Mouse (Mus musculus) stomach, embryonic 14.5 days (tissue): Measurements from ENCODE around the gene Parpbp. TPM values are rescaled to one million over a fixed set of nuclear protein-coding genes. Genes with fewer than 3 reads are reported as not detected.
A peak's percentile ranks its signal among the peaks of the same experiment; 100 is the strongest.

ENCODE experiments used
- ATAC-seq: fragments of 200-750 bp; cut with Nextera tagmentation; 2 replicates; pipeline ENCODE4 v1.8.0; 2017; ENCODE audit warnings: low read depth, moderate TSS enrichment; ENCODE audit not compliant: insufficient number of reproducible peaks, insufficient read depth, low FRiP score
- H3K27ac ChIP-seq: fragments of 300-500 bp; sonication (generic); 2 replicates; pipeline ENCODE4 v1.5.1; 2014; ENCODE audit warnings: mild to moderate bottlenecking, low read length, moderate library complexity, mixed read lengths
- H3K27me3 ChIP-seq: fragments of 300-500 bp; sonication (generic); 2 replicates; pipeline ENCODE4 v1.6.1; 2014; ENCODE audit warnings: low read length, control low read depth, mixed read lengths; ENCODE audit not compliant: control insufficient read depth, insufficient read depth
- H3K36me3 ChIP-seq: fragments of 300-500 bp; sonication (generic); 2 replicates; pipeline ENCODE4 v1.6.1; 2014; ENCODE audit warnings: mild to moderate bottlenecking, control low read depth, low read length, moderate library complexity, mixed read lengths; ENCODE audit not compliant: control insufficient read depth, insufficient read depth
- H3K4me1 ChIP-seq: fragments of 300-500 bp; sonication (generic); 2 replicates; pipeline ENCODE4 v1.6.1; 2014; ENCODE audit warnings: low read length, control low read depth, mixed read lengths; ENCODE audit not compliant: control insufficient read depth, insufficient read depth
- H3K4me2 ChIP-seq: fragments of 300-500 bp; sonication (generic); replicated peaks from 2 replicates; pipeline ENCODE4 v1.6.1; 2014; ENCODE audit warnings: low read depth, low read length, control low read depth
- H3K4me3 ChIP-seq: fragments of 300-500 bp; sonication (generic); 2 replicates; pipeline ENCODE4 v1.5.1; 2014; ENCODE audit warnings: low read depth, low read length, control low read depth
- H3K9ac ChIP-seq: fragments of 300-500 bp; sonication (generic); replicated peaks from 2 replicates; pipeline ENCODE4 v1.6.1; 2014; ENCODE audit warnings: low read depth, mild to moderate bottlenecking, control low read depth, low read length, moderate library complexity, mixed read lengths
- H3K9me3 ChIP-seq: fragments of 300-500 bp; sonication (generic); 2 replicates; pipeline ENCODE4 v1.6.1; 2016; ENCODE audit warnings: low read depth, low read length, control low read depth; ENCODE audit not compliant: control insufficient read depth
- WGBS: fragments of 180-500 bp; shearing (Covaris S2); extraction: QIAGEN DNeasy Blood & Tissue Kit; methylation state at CpG from one replicate; pipeline ENCODE4 v1.1.7; 2014; 5-methylcytosine and 5-hydroxymethylcytosine counted together
- polyA plus RNA-seq: library from polyadenylated mRNA; unstranded; fragments of >200 nt; fragmentation: Nextera tagmentation; extraction: Ambion mirVana; gene quantifications from 2 replicates; pipeline ENCODE4 v1.2.1, GENCODE M21; 2014

Parpbp gene
- polyA plus RNA-seq = 11.6 and 15.8 TPM in 2 replicates

DNA sequence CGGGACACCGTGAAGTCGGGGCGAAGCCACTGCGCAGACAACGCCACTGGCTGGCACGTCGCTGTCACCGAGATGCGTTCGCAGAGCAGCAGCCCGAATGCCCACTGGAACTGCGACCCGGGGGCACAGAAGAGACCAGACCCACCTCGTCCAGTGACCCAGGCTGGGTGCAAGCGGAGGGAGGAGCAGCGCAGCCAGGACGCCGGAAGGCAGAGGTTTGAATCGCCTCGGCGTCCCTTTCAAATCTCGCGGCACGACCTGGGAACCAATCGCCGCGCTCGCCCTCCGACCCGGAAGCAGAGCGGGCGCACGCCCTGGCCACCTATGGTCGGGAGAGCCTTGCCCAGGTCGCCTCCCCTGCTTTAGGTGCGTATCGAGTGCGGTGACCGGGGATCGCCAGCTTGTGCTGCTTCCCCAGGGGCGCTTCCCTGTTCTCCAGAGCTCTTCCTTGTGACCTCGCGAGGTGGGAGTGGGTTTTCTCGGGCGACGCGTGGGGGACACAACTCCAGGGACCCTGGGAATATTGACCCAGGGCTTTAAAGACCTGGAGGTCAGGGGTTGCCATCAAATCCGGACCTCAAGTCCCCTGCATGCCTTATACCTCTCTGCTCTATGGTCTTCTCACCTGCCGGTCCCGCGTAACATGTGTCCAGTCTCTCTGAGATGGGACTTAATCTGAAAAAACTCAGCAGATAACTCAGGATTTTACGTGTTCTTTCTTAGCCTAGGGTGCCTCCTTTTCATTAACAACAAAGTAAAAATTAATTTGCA lies at the start of gene Parpbp, which contains the start of gene Nup37:
Gene Parpbp (minus strand): TSS at position 235 of the 771 bp plus-strand sequence.
Gene Nup37 (plus strand): TSS at position 286 of the 771 bp plus-strand sequence.
- H3K27me3 ChIP-seq = no peaks in the 10 kb centered on the region
- peak within 1 kb of the TSS; percentile 79 for H3K4me2 ChIP-seq
- no peaks in the 10 kb centered on the region for H3K9me3 ChIP-seq
- 1% methylated on average over 53 of the region's 53 CpGs for WGBS
- ATAC-seq = peak; percentile 96
- H3K36me3 ChIP-seq = peaks cover 11% of the 10 kb centered on the region; the same call in 1 of the 2 replicates
- H3K9ac ChIP-seq = peak within 1 kb of the TSS; percentile 62
- H3K4me3 ChIP-seq = peak within 1 kb of the TSS; percentile 58
- peaks cover 8% of the 10 kb centered on the region; the same call in 1 of the 2 replicates for H3K4me1 ChIP-seq
- H3K27ac ChIP-seq = 0 out of 2 replicates have a peak within 1 kb of the TSS, but pooled peaks have one; percentile 17

GRCm38 (mm10) chr10:88167438-88168077 lies 20.8 kb upstream of the Parpbp start:
- Histone ChIP-seq H3K4me3 (no peak overlapping the region), H3K4me2 (no peak overlapping the region), H3K4me1 (no peaks in the 10 kb centered on the region), H3K36me3 (peaks cover 5% of the 10 kb centered on the region; the same call in 1 of the 2 replicates), H3K27me3 (no peaks in the 10 kb centered on the region), H3K9ac (no peak overlapping the region), H3K27ac (no peak overlapping the region), H3K9me3 (peaks cover 2% of the 10 kb centered on the region; the same call in 1 of the 2 replicates)
- no peak for ATAC-seq
- 78% methylated on average over 7 of the region's 7 CpGs for WGBS

DNA sequence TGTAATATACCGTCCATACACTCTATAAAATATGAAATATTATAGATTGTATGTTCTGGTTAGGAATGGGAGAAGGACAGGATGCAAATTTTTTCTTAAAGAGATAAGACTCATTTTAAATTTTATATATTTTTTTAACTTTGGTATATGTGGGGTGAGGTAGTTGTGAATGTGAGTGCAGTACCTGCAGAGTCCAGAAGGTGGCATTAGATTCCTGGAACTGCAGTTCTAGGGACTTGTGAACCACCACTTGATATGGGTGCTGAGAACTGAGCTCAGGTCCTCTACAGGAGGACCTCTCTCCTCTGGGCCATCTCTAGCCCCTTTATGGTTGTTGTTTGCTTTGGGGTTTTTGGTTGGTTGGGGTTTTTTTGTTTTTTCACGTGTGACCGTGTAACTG lies 19.4 kb upstream of the Parpbp start:
- peaks cover 12% of the 10 kb centered on the region; the same call in 1 of the 2 replicates for H3K36me3 ChIP-seq
- no peaks in the 10 kb centered on the region for H3K4me1 ChIP-seq
- 86% methylated on average over 3 of the region's 3 CpGs for WGBS
- H3K9ac ChIP-seq = no peak overlapping the region
- ATAC-seq = no peak
- no peak overlapping the region for H3K4me3 ChIP-seq
- no peaks in the 10 kb centered on the region for H3K27me3 ChIP-seq
- H3K9me3 ChIP-seq = peaks cover 2% of the 10 kb centered on the region; the same call in 1 of the 2 replicates
- H3K4me2 ChIP-seq = no peak overlapping the region
- H3K27ac ChIP-seq = no peak overlapping the region

DNA sequence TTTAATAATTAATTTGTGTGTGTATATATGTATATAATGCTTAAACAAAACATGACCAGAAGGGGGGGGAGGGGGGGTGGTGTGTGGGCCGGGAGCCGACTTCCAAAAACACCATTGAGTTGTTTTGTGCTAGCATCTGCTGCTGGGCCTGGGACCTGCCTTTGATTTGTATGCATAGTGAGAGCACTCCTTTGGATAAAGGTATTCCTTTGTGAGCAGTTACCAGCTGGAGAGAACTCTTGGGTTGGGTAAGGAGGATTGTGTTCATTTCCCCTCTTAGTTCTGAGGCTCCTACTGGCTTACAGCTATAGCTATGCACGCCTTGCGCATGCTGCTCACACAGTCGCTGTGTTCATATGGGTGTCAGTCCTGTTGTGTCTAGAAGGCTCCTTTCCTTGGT lies 15.9 kb upstream of the Parpbp start:
- ATAC-seq = no peak
- WGBS = 96% methylated on average over 5 of the region's 5 CpGs
- Histone ChIP-seq H3K27ac (no peak overlapping the region), H3K4me3 (no peak overlapping the region), H3K9me3 (peaks cover 2% of the 10 kb centered on the region; the same call in 1 of the 2 replicates), H3K9ac (no peak overlapping the region), H3K36me3 (peaks cover 22% of the 10 kb centered on the region), H3K4me1 (no peaks in the 10 kb centered on the region), H3K27me3 (no peaks in the 10 kb centered on the region), H3K4me2 (no peak overlapping the region)

DNA sequence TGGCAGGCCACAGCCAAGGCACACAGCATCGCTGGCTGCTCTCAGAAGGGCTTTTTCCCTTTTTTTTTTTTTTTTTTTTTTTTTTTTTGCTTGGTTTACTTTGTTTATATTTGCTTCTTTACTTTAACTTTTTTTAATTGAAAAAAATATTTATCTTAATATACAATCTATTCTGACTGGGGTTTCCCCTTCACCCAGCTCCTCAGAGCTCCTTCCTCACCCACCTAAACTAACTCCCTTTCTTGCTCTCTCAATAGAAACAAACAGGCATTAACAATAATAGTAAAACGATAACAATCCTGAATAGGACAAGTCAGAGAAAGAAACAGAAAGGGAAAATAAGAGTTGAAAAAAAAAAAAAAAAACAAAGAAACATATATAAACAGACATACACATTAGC lies 15.4 kb upstream of the Parpbp start:
- 94% methylated on average over 2 of the region's 2 CpGs for WGBS
- no peak overlapping the region for H3K9ac ChIP-seq
- no peaks in the 10 kb centered on the region for H3K4me1 ChIP-seq
- H3K9me3 ChIP-seq = peaks cover 2% of the 10 kb centered on the region; the same call in 1 of the 2 replicates
- no peak overlapping the region for H3K4me3 ChIP-seq
- peaks cover 22% of the 10 kb centered on the region for H3K36me3 ChIP-seq
- ATAC-seq = no peak
- no peaks in the 10 kb centered on the region for H3K27me3 ChIP-seq
- no peak overlapping the region for H3K27ac ChIP-seq
- no peak overlapping the region for H3K4me2 ChIP-seq

DNA sequence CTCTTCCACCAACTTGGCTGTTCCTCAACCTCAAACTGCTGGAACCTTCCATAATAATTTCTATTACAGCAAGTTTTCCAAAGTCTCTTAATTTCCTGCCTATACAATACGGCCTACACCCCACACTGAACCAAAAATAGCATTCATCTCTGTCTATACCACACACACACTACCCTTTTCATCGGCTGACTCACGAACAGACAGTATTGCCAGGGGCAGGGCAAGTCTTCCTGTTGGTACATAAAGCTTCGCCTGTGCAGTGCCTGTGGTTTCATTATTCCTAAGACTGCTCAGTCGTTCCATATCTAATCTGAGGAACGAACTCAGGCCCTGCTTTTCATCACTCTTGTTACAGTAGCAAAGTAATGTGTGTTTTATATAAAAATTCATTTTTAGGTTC lies 4.9 kb upstream of the Parpbp start:
- WGBS = 88% methylated on average over 6 of the region's 6 CpGs
- ATAC-seq = no peak
- H3K9me3 ChIP-seq = no peaks in the 10 kb centered on the region
- no peak overlapping the region for H3K4me3 ChIP-seq
- H3K4me2 ChIP-seq = no peak overlapping the region
- H3K27ac ChIP-seq = no peak overlapping the region
- 0 out of 2 replicates have a peak, but pooled peaks cover 3% of the 10 kb centered on the region for H3K4me1 ChIP-seq
- no peak overlapping the region for H3K9ac ChIP-seq
- peaks cover 24% of the 10 kb centered on the region for H3K36me3 ChIP-seq
- H3K27me3 ChIP-seq = no peaks in the 10 kb centered on the region

DNA sequence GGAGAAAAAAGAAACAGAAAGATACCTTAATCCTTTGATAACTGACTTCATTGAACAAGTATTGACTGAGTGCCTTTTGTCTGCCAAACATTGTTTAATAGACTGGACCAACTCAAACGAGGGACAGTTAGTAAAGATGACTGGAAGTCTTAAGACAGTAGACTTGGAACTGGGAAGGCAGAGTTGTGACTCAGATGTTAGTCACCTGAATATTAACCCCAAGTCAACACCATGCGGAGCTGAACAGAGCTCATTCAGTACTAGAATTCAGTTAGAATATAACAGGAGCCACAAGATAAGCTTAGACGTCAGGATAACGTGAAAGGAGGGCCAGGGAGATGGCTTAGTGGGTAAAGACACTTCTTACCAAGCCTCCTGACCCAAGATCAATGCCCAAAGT lies 3.6 kb upstream of the Parpbp start:
- no peak overlapping the region for H3K27ac ChIP-seq
- H3K9ac ChIP-seq = no peak overlapping the region
- H3K9me3 ChIP-seq = no peaks in the 10 kb centered on the region
- H3K4me3 ChIP-seq = no peak overlapping the region
- WGBS = 83% methylated on average over 4 of the region's 4 CpGs
- no peak overlapping the region for H3K4me2 ChIP-seq
- H3K4me1 ChIP-seq = peaks cover 7% of the 10 kb centered on the region; the same call in 1 of the 2 replicates
- no peak for ATAC-seq
- H3K27me3 ChIP-seq = no peaks in the 10 kb centered on the region
- peaks cover 24% of the 10 kb centered on the region for H3K36me3 ChIP-seq

- WGBS = 18% methylated on average over 7 of the region's 7 CpGs
- peak overlapping the region; percentile 79 for H3K4me2 ChIP-seq
- ATAC-seq = 0 out of 2 replicates have a peak, but pooled peaks have one; percentile 19
These were observed 554 bp downstream of the Parpbp start for GRCm38 (mm10) chr10:88146187-88146586.

More at GRCm38 (mm10) chr10:88146187-88146586, 554 bp downstream of the Parpbp start:
- Histone ChIP-seq H3K9me3 (no peaks in the 10 kb centered on the region), H3K27ac (no peak overlapping the region), H3K9ac (peak overlapping the region; percentile 62), H3K4me3 (peak overlapping the region; percentile 58), H3K4me1 (peaks cover 8% of the 10 kb centered on the region; the same call in 1 of the 2 replicates), H3K27me3 (no peaks in the 10 kb centered on the region), H3K36me3 (peaks cover 11% of the 10 kb centered on the region; the same call in 1 of the 2 replicates)
